Mouse (Mus musculus): Measurements from ENCODE around the gene Senp5. TPM values are rescaled to one million over a fixed set of nuclear protein-coding genes. Genes with fewer than 3 reads are reported as not detected.

Gene Senp5
- polyA plus RNA-seq, 1 experiment = 8.0 TPM

GRCm38 (mm10) chr16:31945372-31945771 is 57.7 kb downstream of the Senp5 start:
- no peak overlapping the region for H3K4me2 ChIP-seq (ENCODE audit: low read depth)
- TF ChIP-seq SRF (IDR thresholded peaks at IDR 0.05; ENCODE audit: control insufficient read depth, insufficient read length, low read depth) (no peak), TCF3 (IDR thresholded peaks at IDR 0.05; ENCODE audit: insufficient read length, low read depth) (no peak), POLR2AphosphoS2 (IDR thresholded peaks at IDR 0.05; ENCODE audit: insufficient read length, low read depth) (no peak), POLR2A (IDR thresholded peaks at IDR 0.05; ENCODE audit: insufficient read length, low read depth) (no peak), MYOD1 (IDR thresholded peaks at IDR 0.05; ENCODE audit: control insufficient read depth in 1 of 3, insufficient read length in 2 of 3, low read depth in 2 of 3) (no peak), MYOG (IDR thresholded peaks at IDR 0.05; ENCODE audit: control insufficient read depth in 1 of 3, insufficient read depth in 1 of 3, insufficient read length in 2 of 3, low read depth in 2 of 3) (no peak), E2F4 (IDR thresholded peaks at IDR 0.05; ENCODE audit: insufficient read depth) (no peak), REST (IDR thresholded peaks at IDR 0.05; ENCODE audit: insufficient read depth, insufficient read length) (no peak), TCF12 (IDR thresholded peaks at IDR 0.05; ENCODE audit: insufficient read depth, poor library complexity, severe bottlenecking) (no peak), MAX (IDR thresholded peaks at IDR 0.05; ENCODE audit: low read depth) (no peak), CEBPB (IDR thresholded peaks at IDR 0.05; ENCODE audit: insufficient read depth, poor library complexity, severe bottlenecking) (no peak), USF1 (IDR thresholded peaks at IDR 0.05; ENCODE audit: low read depth) (no peak)

GRCm38 (mm10) chr16:31944698-31945255 is 58.3 kb downstream of the Senp5 start:
- H3K4me2 ChIP-seq (ENCODE audit: low read depth) = no peak overlapping the region
- H3K4me3 ChIP-seq = no peak overlapping the region
- peaks cover 35% of the 10 kb centered on the region for H3K79me2 ChIP-seq (ENCODE audit: control insufficient read depth, insufficient read depth)
- H3ac ChIP-seq (ENCODE audit: control insufficient read depth, insufficient read length) = no peak overlapping the region
- no peaks in the 10 kb centered on the region for H3K27me3 ChIP-seq (ENCODE audit: control insufficient read depth, insufficient read depth, insufficient read length)
- H3K36me3 ChIP-seq (ENCODE audit: control insufficient read depth, insufficient read depth) = no peaks in the 10 kb centered on the region
- TF ChIP-seq SRF (IDR thresholded peaks at IDR 0.05; ENCODE audit: control insufficient read depth, insufficient read length, low read depth) (no peak), CEBPB (IDR thresholded peaks at IDR 0.05; ENCODE audit: insufficient read depth, poor library complexity, severe bottlenecking) (no peak), POLR2A (IDR thresholded peaks at IDR 0.05; ENCODE audit: insufficient read length, low read depth) (no peak), E2F4 (IDR thresholded peaks at IDR 0.05; ENCODE audit: insufficient read depth) (no peak), POLR2AphosphoS2 (IDR thresholded peaks at IDR 0.05; ENCODE audit: insufficient read length, low read depth) (no peak), USF1 (IDR thresholded peaks at IDR 0.05; ENCODE audit: low read depth) (no peak), MYOD1 (IDR thresholded peaks at IDR 0.05; ENCODE audit: control insufficient read depth in 1 of 3, insufficient read length in 2 of 3, low read depth in 2 of 3) (no peak), MYOG (IDR thresholded peaks at IDR 0.05; ENCODE audit: control insufficient read depth in 1 of 3, insufficient read depth in 1 of 3, insufficient read length in 2 of 3, low read depth in 2 of 3) (no peak), MAX (IDR thresholded peaks at IDR 0.05; ENCODE audit: low read depth) (no peak), REST (IDR thresholded peaks at IDR 0.05; ENCODE audit: insufficient read depth, insufficient read length) (no peak), TCF3 (IDR thresholded peaks at IDR 0.05; ENCODE audit: insufficient read length, low read depth) (no peak), TCF12 (IDR thresholded peaks at IDR 0.05; ENCODE audit: insufficient read depth, poor library complexity, severe bottlenecking) (no peak)

More at GRCm38 (mm10) chr16:31945372-31945771, 57.7 kb downstream of the Senp5 start:
- no peak overlapping the region for H3ac ChIP-seq (ENCODE audit: control insufficient read depth, insufficient read length)
- no peak overlapping the region for H3K4me3 ChIP-seq
- H3K79me2 ChIP-seq (ENCODE audit: control insufficient read depth, insufficient read depth) = peaks cover 40% of the 10 kb centered on the region
- H3K36me3 ChIP-seq (ENCODE audit: control insufficient read depth, insufficient read depth) = no peaks in the 10 kb centered on the region
- no peaks in the 10 kb centered on the region for H3K27me3 ChIP-seq (ENCODE audit: control insufficient read depth, insufficient read depth, insufficient read length)

- no peak for TF ChIP-seq SRF (IDR thresholded peaks at IDR 0.05; ENCODE audit: control insufficient read depth, insufficient read length, low read depth)
- TF ChIP-seq TCF3 (IDR thresholded peaks at IDR 0.05; ENCODE audit: insufficient read length, low read depth) = no peak
- TF ChIP-seq E2F4 (IDR thresholded peaks at IDR 0.05; ENCODE audit: insufficient read depth) = no peak
- TF ChIP-seq POLR2AphosphoS2 (IDR thresholded peaks at IDR 0.05; ENCODE audit: insufficient read length, low read depth) = no peak
- TF ChIP-seq CEBPB (IDR thresholded peaks at IDR 0.05; ENCODE audit: insufficient read depth, poor library complexity, severe bottlenecking) = no peak
- TF ChIP-seq MAX (IDR thresholded peaks at IDR 0.05; ENCODE audit: low read depth) = no peak
- no peak for TF ChIP-seq TCF12 (IDR thresholded peaks at IDR 0.05; ENCODE audit: insufficient read depth, poor library complexity, severe bottlenecking)
- TF ChIP-seq POLR2A (IDR thresholded peaks at IDR 0.05; ENCODE audit: insufficient read length, low read depth) = no peak
- TF ChIP-seq MYOD1 (IDR thresholded peaks at IDR 0.05; ENCODE audit: control insufficient read depth in 1 of 3, insufficient read length in 2 of 3, low read depth in 2 of 3) = no peak
- TF ChIP-seq REST (IDR thresholded peaks at IDR 0.05; ENCODE audit: insufficient read depth, insufficient read length) = no peak
- TF ChIP-seq MYOG (IDR thresholded peaks at IDR 0.05; ENCODE audit: control insufficient read depth in 1 of 3, insufficient read depth in 1 of 3, insufficient read length in 2 of 3, low read depth in 2 of 3) = no peak
- H3K4me2 ChIP-seq (ENCODE audit: low read depth) = no peak overlapping the region
- no peaks in the 10 kb centered on the region for H3K27me3 ChIP-seq (ENCODE audit: control insufficient read depth, insufficient read depth, insufficient read length)
- no peaks in the 10 kb centered on the region for H3K36me3 ChIP-seq (ENCODE audit: control insufficient read depth, insufficient read depth)
- H3ac ChIP-seq (ENCODE audit: control insufficient read depth, insufficient read length) = no peak overlapping the region
- peaks cover 27% of the 10 kb centered on the region for H3K79me2 ChIP-seq (ENCODE audit: control insufficient read depth, insufficient read depth)
- no peak overlapping the region for H3K4me3 ChIP-seq
Measured at GRCm38 (mm10) chr16:31943980-31944379, 59.1 kb downstream of the Senp5 start.

GRCm38 (mm10) chr16:31940586-31940985 is 62.5 kb downstream of the Senp5 start:
- Histone ChIP-seq H3ac (ENCODE audit: control insufficient read depth, insufficient read length) (no peak overlapping the region), H3K4me3 (no peak overlapping the region), H3K27me3 (ENCODE audit: control insufficient read depth, insufficient read depth, insufficient read length) (no peaks in the 10 kb centered on the region), H3K4me2 (ENCODE audit: low read depth) (no peak overlapping the region), H3K79me2 (ENCODE audit: control insufficient read depth, insufficient read depth) (no peaks in the 10 kb centered on the region), H3K36me3 (ENCODE audit: control insufficient read depth, insufficient read depth) (no peaks in the 10 kb centered on the region)
- no peak for TF ChIP-seq TCF3 (IDR thresholded peaks at IDR 0.05; ENCODE audit: insufficient read length, low read depth)
- TF ChIP-seq E2F4 (IDR thresholded peaks at IDR 0.05; ENCODE audit: insufficient read depth) = no peak
- no peak for TF ChIP-seq CEBPB (IDR thresholded peaks at IDR 0.05; ENCODE audit: insufficient read depth, poor library complexity, severe bottlenecking)

- Histone ChIP-seq H3K27me3 (ENCODE audit: control insufficient read depth, insufficient read depth, insufficient read length) (no peaks in the 10 kb centered on the region), H3ac (ENCODE audit: control insufficient read depth, insufficient read length) (no peak overlapping the region), H3K4me2 (ENCODE audit: low read depth) (no peak overlapping the region), H3K79me2 (ENCODE audit: control insufficient read depth, insufficient read depth) (no peaks in the 10 kb centered on the region), H3K36me3 (ENCODE audit: control insufficient read depth, insufficient read depth) (no peaks in the 10 kb centered on the region), H3K4me3 (no peak overlapping the region)
- TF ChIP-seq MYOG (IDR thresholded peaks at IDR 0.05; ENCODE audit: control insufficient read depth in 1 of 3, insufficient read depth in 1 of 3, insufficient read length in 2 of 3, low read depth in 2 of 3) (no peak), E2F4 (IDR thresholded peaks at IDR 0.05; ENCODE audit: insufficient read depth) (no peak), MAX (IDR thresholded peaks at IDR 0.05; ENCODE audit: low read depth) (no peak), POLR2AphosphoS2 (IDR thresholded peaks at IDR 0.05; ENCODE audit: insufficient read length, low read depth) (no peak), CEBPB (IDR thresholded peaks at IDR 0.05; ENCODE audit: insufficient read depth, poor library complexity, severe bottlenecking) (no peak), SRF (IDR thresholded peaks at IDR 0.05; ENCODE audit: control insufficient read depth, insufficient read length, low read depth) (no peak), REST (IDR thresholded peaks at IDR 0.05; ENCODE audit: insufficient read depth, insufficient read length) (no peak), USF1 (IDR thresholded peaks at IDR 0.05; ENCODE audit: low read depth) (no peak)
Measured at GRCm38 (mm10) chr16:31938856-31939255, 64.2 kb downstream of the Senp5 start.
